Mouse (Mus musculus) midbrain, embryonic 13.5 days (tissue): ENCODE results near the gene Zfp428. TPM values are rescaled to one million over a fixed set of nuclear protein-coding genes. Genes with fewer than 3 reads are reported as not detected.

Source experiments
- ATAC-seq: fragments of 200-750 bp; cut with Nextera tagmentation; 2 replicates; pipeline ENCODE4 v1.8.0; 2017; ENCODE audit warnings: mild to moderate bottlenecking, moderate TSS enrichment, moderate library complexity
- H3K27ac ChIP-seq: fragments of 300-500 bp; sonication (generic); 2 replicates; pipeline ENCODE4 v1.5.1; 2015; ENCODE audit warnings: inconsistent platforms, mild to moderate bottlenecking, moderate library complexity
- H3K27me3 ChIP-seq: fragments of 300-500 bp; sonication (generic); 2 replicates; pipeline ENCODE4 v1.6.1; 2015; ENCODE audit warnings: mild to moderate bottlenecking, inconsistent platforms
- H3K36me3 ChIP-seq: fragments of 300-500 bp; sonication (generic); 2 replicates; pipeline ENCODE4 v1.6.1; 2015; ENCODE audit warnings: mild to moderate bottlenecking, inconsistent platforms
- H3K4me1 ChIP-seq: fragments of 300-500 bp; sonication (generic); replicated peaks from 2 replicates; pipeline ENCODE4 v1.6.1; 2015; ENCODE audit warnings: inconsistent platforms
- H3K4me2 ChIP-seq: fragments of 300-500 bp; sonication (generic); replicated peaks from 2 replicates; pipeline ENCODE4 v1.6.1; 2015; ENCODE audit warnings: moderate library complexity, mild to moderate bottlenecking, inconsistent platforms
- H3K4me3 ChIP-seq: fragments of 300-500 bp; sonication (generic); replicated peaks from 2 replicates; pipeline ENCODE4 v1.5.1; 2015; ENCODE audit warnings: mild to moderate bottlenecking, inconsistent platforms
- H3K9ac ChIP-seq: fragments of 300-500 bp; sonication (generic); replicated peaks from 2 replicates; pipeline ENCODE4 v1.6.1; 2015; ENCODE audit warnings: mild to moderate bottlenecking, inconsistent platforms
- H3K9me3 ChIP-seq: fragments of 300-500 bp; sonication (generic); 2 replicates; pipeline ENCODE4 v1.6.1; 2016; ENCODE audit warnings: mild to moderate bottlenecking, inconsistent platforms
- WGBS: fragments of 180-500 bp; shearing (Covaris S2); methylation state at CpG from one replicate; pipeline ENCODE4 v1.1.7; 2015; 5-methylcytosine and 5-hydroxymethylcytosine counted together
- polyA plus RNA-seq: library from polyadenylated mRNA; unstranded; fragments of >200 nt; fragmentation: Nextera tagmentation; extraction: Ambion mirVana; gene quantifications from 2 replicates; pipeline ENCODE4 v1.2.1, GENCODE M21; 2015

Gene Zfp428
- polyA plus RNA-seq, 1 experiment from 2014 or later = 261 TPM

DNA sequence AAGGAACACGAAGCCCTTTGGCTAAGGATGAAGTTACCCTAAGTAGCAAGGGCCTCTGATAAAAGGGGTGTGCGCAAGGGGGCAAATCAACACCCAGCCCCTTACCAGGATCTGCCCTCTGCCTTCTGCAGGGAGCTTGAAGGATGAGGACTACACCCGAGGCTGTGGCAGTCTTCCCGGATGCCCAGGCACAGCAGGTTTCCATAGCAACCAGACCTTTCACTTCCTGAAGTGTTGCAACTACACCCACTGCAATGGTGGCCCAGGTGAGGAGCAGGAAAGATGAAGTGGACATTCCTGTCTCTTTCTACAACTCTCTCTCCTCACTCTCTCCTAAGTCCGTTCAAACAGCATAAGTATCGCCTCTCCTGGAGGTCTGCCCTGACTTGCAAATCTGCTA lies 34.4 kb upstream of the Zfp428 start:
- peak overlapping the region; percentile 14; the same call in 1 of the 2 replicates for H3K9ac ChIP-seq
- no peaks in the 10 kb centered on the region; the same call in 1 of the 2 replicates for H3K9me3 ChIP-seq
- peaks cover 11% of the 10 kb centered on the region for H3K4me1 ChIP-seq
- H3K4me2 ChIP-seq = no peak overlapping the region
- no peaks in the 10 kb centered on the region for H3K36me3 ChIP-seq
- H3K27ac ChIP-seq = no peak overlapping the region
- ATAC-seq = no peak
- H3K27me3 ChIP-seq = no peaks in the 10 kb centered on the region
- no peak overlapping the region for H3K4me3 ChIP-seq
- 87% methylated on average over 6 of the region's 6 CpGs for WGBS

DNA sequence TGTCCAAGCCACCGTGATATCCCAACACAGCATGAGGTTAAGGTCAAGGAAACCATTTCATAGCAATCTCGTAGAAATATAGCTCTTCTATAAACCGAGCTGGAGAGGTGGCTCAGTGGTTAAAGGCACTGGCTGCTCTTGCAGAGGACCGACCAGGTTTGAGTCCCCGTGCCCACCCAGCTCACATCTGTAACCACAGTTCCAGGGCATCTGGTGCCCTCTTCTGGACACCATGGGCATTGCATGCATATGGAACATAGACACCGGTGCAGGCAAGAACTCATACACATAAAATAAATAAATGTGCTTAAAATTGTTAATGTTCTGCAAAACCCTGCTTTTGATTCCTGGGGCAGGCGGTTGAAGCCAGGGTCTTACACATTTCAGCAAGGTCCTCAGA lies 33.9 kb upstream of the Zfp428 start:
- Histone ChIP-seq H3K36me3 (no peaks in the 10 kb centered on the region), H3K27me3 (no peaks in the 10 kb centered on the region), H3K4me2 (no peak overlapping the region), H3K27ac (no peak overlapping the region), H3K9ac (no peak overlapping the region), H3K4me3 (no peak overlapping the region), H3K9me3 (no peaks in the 10 kb centered on the region; the same call in 1 of the 2 replicates), H3K4me1 (peaks cover 11% of the 10 kb centered on the region)
- 0 out of 2 replicates have a peak, but pooled peaks have one; percentile 7 for ATAC-seq
- WGBS = 74% methylated on average over 7 of the region's 7 CpGs

DNA sequence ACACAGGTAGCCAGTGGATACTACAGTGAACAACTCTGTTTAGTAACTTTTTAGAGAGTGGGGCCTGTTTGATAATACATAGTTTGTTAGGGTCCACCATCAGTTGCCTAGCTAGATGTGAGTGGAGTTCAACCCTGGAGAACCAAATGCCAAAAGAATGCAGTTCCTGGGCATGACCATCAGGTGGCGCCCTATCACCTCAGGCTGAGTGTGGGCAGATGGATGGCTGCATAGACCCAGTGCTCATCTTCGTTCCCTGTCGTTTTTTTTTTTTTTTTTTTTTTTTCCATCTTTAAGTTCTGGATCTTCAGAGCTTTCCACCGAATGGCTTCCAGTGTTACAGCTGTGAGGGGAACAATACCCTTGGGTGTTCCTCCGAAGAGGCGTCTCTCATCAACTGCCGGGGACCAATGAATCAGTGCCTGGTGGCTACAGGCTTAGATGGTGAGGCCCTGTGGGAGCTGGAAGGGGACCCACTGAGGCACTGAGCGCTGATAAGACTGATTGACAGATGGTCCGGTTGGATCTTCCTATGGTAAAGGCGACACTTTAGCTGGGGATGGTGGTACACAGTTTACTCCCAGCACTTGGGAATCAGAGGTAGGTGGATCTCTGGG lies 32.8 kb upstream of the Zfp428 start:
- peak; percentile 57 for ATAC-seq
- peaks cover 11% of the 10 kb centered on the region for H3K4me1 ChIP-seq

DNA sequence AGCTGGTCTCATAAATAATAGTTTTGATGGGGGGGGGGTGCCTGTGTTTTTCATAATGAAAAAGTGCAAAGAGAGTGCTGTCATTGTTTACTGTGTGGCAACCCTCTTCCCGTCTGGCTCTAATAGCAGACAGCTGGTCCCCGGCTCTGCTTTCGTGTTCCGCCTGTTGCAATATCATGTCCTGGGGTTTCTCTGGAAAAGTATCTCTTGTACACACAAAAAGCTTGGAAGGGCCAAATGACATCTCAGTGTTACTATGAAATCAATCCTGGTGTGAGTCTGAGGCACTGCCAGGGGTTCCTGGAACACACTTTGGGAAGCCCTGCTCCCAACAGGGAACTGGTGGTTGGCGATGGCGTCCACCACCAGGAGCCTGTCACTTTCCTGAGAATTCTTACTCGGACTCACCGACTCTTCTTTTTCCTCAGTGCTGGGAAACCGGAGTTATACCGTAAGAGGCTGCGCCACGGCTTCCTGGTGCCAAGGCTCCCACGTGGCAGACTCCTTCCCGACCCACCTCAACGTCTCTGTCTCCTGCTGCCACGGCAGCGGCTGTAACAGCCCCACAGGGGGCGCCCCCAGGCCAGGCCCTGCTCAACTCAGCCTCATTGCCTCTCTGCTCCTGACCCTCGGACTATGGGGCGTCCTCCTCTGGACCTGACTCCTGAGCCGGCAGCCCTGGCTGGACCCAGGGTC lies 31.8 kb upstream of the Zfp428 start:
- Histone ChIP-seq H3K27me3 (no peaks in the 10 kb centered on the region), H3K9me3 (no peaks in the 10 kb centered on the region; the same call in 1 of the 2 replicates), H3K9ac (no peak overlapping the region), H3K4me1 (peaks cover 19% of the 10 kb centered on the region), H3K27ac (no peak overlapping the region), H3K36me3 (no peaks in the 10 kb centered on the region), H3K4me3 (no peak overlapping the region), H3K4me2 (no peak overlapping the region)
- ATAC-seq = no peak
- WGBS = 36% methylated on average over 21 of the region's 21 CpGs

More for the DNA sequence above, 32.8 kb upstream of the Zfp428 start:
- Histone ChIP-seq H3K9ac (no peak overlapping the region), H3K27me3 (no peaks in the 10 kb centered on the region), H3K4me2 (no peak overlapping the region), H3K4me3 (no peak overlapping the region), H3K36me3 (no peaks in the 10 kb centered on the region), H3K9me3 (no peaks in the 10 kb centered on the region; the same call in 1 of the 2 replicates), H3K27ac (no peak overlapping the region)
- WGBS = 46% methylated on average over 10 of the region's 10 CpGs

DNA sequence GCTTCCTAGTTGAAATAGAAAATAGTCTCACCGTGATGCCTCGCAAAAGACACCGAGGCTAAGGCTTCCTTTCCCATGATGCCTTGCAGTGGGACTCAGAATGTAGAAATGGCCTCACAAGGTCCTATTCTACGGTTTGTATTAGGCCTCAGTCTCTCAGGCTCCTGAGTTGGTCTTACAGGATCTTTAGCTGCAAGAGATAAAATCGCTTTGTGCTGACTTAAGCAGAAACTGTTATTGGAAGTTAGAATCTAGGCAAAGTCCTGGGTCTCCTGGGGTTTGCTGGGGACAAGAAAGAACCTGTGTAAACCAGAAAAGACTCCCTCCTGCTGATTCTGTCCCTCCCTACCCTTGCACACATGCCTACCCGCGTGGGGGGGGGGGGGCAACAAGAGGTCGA lies 30.5 kb upstream of the Zfp428 start:
- Histone ChIP-seq H3K9me3 (no peaks in the 10 kb centered on the region), H3K4me3 (no peak overlapping the region), H3K4me1 (peaks cover 33% of the 10 kb centered on the region), H3K4me2 (no peak overlapping the region), H3K27ac (no peak overlapping the region), H3K36me3 (no peaks in the 10 kb centered on the region), H3K27me3 (peaks cover 6% of the 10 kb centered on the region; the same call in 1 of the 2 replicates), H3K9ac (no peak overlapping the region)
- WGBS = 76% methylated on average over 8 of the region's 8 CpGs
- no peak for ATAC-seq

DNA sequence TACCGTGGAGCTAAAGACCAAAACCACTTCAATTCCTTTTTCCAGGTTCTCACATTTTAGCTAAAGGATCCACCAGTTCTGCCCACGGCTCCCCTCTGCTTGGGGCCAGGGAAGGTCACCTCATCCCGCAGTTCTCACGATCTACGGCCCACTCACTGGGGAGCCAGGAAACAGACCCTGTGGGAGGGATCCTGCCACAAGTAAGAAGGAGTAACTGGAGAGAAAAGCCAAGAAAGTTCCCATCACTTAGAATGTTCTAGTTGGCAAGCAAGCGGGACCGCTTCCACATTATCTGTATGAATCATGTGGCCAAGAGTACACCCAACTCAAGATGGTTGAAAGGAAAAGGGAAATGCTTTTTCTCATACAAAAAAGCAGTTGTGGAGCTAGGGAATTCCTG lies 29.9 kb upstream of the Zfp428 start:
- ATAC-seq = no peak

DNA sequence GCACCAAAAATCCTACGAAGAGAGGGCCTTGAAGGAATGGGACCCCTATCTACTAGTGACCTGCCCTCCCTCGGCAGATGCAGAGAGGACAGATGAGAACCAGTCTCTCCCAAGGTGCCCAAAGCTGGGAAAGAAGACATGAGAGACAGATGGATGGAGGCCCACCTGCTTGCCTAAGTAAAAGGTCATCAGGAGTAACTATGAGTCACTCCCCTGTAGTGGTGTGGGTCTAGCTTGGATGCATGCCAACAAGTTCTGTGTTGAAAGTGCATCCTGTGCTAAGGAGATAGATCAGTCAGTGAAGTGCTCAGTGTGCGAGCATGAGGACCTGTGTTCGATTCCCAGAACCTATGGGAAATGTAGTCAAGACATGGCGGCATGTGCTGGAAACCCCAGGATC lies 27.9 kb upstream of the Zfp428 start:
- H3K4me1 ChIP-seq = peaks cover 44% of the 10 kb centered on the region
- H3K27ac ChIP-seq = no peak overlapping the region
- H3K4me2 ChIP-seq = no peak overlapping the region
- no peak for ATAC-seq
- no peaks in the 10 kb centered on the region for H3K9me3 ChIP-seq
- H3K9ac ChIP-seq = no peak overlapping the region
- H3K4me3 ChIP-seq = no peak overlapping the region
- H3K36me3 ChIP-seq = no peaks in the 10 kb centered on the region
- peaks cover 6% of the 10 kb centered on the region; the same call in 1 of the 2 replicates for H3K27me3 ChIP-seq
- WGBS = 92% methylated on average over 5 of the region's 5 CpGs

More for the DNA sequence above, 29.9 kb upstream of the Zfp428 start:
- Histone ChIP-seq H3K27me3 (peaks cover 6% of the 10 kb centered on the region; the same call in 1 of the 2 replicates), H3K4me1 (peaks cover 34% of the 10 kb centered on the region), H3K27ac (no peak overlapping the region), H3K9me3 (no peaks in the 10 kb centered on the region), H3K36me3 (no peaks in the 10 kb centered on the region), H3K4me2 (no peak overlapping the region), H3K9ac (no peak overlapping the region), H3K4me3 (no peak overlapping the region)
- WGBS = 93% methylated on average over 7 of the region's 7 CpGs

DNA sequence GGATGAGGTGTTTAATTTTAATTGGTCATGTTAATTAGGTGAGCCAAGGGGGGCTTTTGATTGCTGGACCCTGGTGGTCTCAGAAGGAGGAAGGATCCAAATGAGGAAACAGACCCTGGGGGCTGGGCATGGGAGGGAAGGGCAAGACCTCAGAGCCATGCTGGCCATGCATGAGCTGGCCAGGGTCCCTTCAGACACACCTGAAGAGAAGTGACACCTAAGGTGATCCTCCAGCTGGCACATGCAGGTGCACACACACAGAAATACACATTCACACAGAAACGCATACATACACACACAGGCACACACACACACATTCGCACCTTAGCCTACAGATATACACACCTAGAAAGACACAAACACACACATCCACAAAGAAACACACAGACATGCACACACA lies 27.1 kb upstream of the Zfp428 start:
- 89% methylated on average over 2 of the region's 2 CpGs for WGBS
- H3K4me2 ChIP-seq = peak overlapping the region; percentile 74
- H3K27ac ChIP-seq = no peak overlapping the region
- no peak for ATAC-seq
- H3K9me3 ChIP-seq = no peaks in the 10 kb centered on the region
- peaks cover 6% of the 10 kb centered on the region; the same call in 1 of the 2 replicates for H3K27me3 ChIP-seq
- H3K4me1 ChIP-seq = peaks cover 49% of the 10 kb centered on the region
- H3K4me3 ChIP-seq = 0 out of 2 replicates have a peak overlapping the region, but pooled peaks have one; percentile 5
- H3K36me3 ChIP-seq = no peaks in the 10 kb centered on the region
- H3K9ac ChIP-seq = no peak overlapping the region

DNA sequence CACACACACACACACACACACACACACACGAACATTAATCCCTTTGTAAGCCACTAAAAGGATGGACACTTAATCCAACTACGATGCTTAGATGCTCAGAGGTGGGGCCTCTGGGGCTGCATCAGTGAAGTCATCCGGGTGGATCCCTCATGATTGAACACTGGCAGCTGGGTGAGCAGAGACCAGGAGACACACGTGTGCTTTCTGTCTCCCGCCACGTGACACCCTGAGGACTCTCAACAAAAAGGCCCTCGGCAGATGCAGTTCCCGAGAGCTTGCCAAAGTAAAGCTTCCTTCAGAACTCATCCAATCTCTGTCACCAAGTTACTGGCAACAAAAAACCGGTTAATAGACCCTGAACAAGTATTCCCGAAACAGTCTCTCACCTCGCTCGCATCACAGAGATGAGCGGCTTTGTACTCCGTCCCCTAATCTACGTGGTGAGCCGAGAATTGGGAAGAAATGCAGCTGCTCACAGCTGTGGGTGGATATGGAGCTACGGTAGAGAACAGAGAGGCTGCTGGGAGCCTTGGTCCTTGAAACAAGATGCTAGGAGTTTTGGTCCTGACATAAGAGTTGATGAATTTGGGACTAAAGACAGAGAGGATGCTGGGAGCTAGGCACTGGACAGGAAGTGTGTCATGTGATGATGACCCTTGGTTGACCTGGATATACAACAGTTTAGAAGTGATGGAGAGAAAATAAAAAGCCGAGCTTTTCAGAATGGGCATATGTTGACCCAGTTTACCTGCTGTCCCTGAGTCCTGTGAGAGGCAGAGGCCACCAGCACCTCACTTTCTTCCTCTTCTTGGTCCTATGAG lies 26.5 kb upstream of the Zfp428 start:
- Histone ChIP-seq H3K4me2 (peak overlapping the region; percentile 74), H3K36me3 (no peaks in the 10 kb centered on the region), H3K27ac (peak overlapping the region; percentile 44; the same call in 1 of the 2 replicates), H3K9me3 (no peaks in the 10 kb centered on the region), H3K4me1 (peaks cover 50% of the 10 kb centered on the region), H3K9ac (peak overlapping the region; percentile 94; the same call in 1 of the 2 replicates), H3K27me3 (peaks cover 6% of the 10 kb centered on the region; the same call in 1 of the 2 replicates), H3K4me3 (peak overlapping the region; percentile 76)
- WGBS = 55% methylated on average over 18 of the region's 18 CpGs
- ATAC-seq = no peak

DNA sequence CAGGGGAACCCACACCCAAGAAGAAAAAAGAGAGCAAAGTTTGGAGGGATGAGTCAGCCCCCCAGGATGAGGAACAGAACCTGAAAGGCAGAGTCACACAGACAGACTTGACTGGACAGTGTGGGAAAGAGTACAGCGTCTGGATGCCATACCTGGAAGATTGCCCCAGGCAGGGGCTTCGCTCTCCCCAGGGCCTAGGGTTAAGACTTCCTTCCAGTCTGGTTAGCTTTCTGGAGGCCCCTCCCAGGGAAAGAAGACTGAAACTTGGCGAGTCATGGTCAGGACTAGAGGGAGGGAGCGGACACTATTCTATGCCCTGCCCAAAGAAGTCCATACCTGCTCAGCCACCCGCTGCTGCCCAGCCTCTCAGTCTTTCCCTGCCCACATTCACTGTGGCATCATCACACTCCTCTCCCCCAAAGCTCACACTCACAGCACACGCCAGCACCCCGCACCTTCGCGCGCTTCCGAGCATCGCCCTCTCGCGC lies 25.8 kb upstream of the Zfp428 start:
- Histone ChIP-seq H3K36me3 (no peaks in the 10 kb centered on the region), H3K9me3 (no peaks in the 10 kb centered on the region), H3K4me3 (peak overlapping the region; percentile 76), H3K4me1 (peaks cover 57% of the 10 kb centered on the region), H3K27ac (peak overlapping the region; percentile 89), H3K9ac (peak overlapping the region; percentile 94), H3K27me3 (peaks cover 6% of the 10 kb centered on the region; the same call in 1 of the 2 replicates), H3K4me2 (peak overlapping the region; percentile 74)
- 9% methylated on average over 14 of the region's 14 CpGs for WGBS
- peak; percentile 60 for ATAC-seq

DNA sequence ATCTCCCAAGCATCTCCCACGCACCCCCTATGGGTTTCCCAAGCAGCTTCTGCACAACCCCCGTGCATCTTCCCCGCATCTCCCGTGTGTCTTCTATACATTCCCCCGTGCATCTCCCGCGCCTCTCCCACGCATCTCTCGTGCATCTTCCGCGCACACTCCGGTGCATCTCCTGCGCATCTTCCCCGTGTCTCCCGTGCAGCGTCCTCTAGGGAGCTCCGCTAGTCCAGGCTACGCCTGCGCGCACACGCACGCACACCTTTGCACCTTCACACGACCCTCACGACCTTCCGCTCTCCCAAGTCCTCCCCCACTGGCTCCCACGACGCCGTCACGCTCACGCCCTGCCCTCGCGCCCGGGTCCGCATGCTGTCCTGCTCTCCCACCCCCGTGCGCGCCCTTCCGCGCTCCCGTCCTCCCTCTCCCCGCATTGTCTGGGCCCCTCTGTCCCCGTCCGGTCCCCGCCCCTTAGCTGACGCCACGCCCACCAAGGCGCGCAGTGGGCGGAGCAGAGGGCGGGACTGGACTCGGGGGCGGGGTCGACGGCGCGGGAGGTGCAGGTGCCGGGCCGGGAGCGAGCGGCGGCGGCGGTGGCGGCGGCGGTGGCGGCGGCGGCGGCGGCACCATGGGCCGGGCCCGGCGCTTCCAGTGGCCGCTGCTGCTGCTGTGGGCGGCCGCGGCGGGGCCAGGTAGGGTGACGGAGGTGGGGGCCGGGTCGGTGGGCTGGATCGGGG lies 25.2 kb upstream of the Zfp428 start, which contains the start of gene Cadm4:
TSS of gene Cadm4 (plus strand) at position 550 of the 734 bp plus-strand sequence.
- H3K36me3 ChIP-seq = no peaks in the 10 kb centered on the region
- ATAC-seq = peak; percentile 80
- H3K4me3 ChIP-seq = peak within 1 kb of the TSS; percentile 76
- H3K9me3 ChIP-seq = no peaks in the 10 kb centered on the region
- peak within 1 kb of the TSS; percentile 89 for H3K27ac ChIP-seq
- peaks cover 63% of the 10 kb centered on the region for H3K4me1 ChIP-seq
- peak within 1 kb of the TSS; percentile 94 for H3K9ac ChIP-seq
- under 1% methylated on average over 56 of the region's 83 CpGs for WGBS
- H3K27me3 ChIP-seq = peaks cover 6% of the 10 kb centered on the region; the same call in 1 of the 2 replicates
- H3K4me2 ChIP-seq = peak within 1 kb of the TSS; percentile 74
